Mouse (Mus musculus): Measurements from ENCODE around the gene Icam2. TPM values are rescaled to one million over a fixed set of nuclear protein-coding genes. Genes with fewer than 3 reads are reported as not detected.
"Not testable (repeated sequence)": the region's sequence is repeated elsewhere in the genome, so short reads cannot be mapped to it uniquely, and the experiment has no call there.

Gene Icam2
- polyA plus RNA-seq, 1 experiment from 2014 or later: 15.4 TPM

- no peak for ATAC-seq
- Histone ChIP-seq H3K4me3 (ENCODE audit: low read depth, low read length) (no peak overlapping the region), H3K27me3 (replicated peaks; ENCODE audit: control insufficient read depth, insufficient read depth, low read length) (no peaks in the 10 kb centered on the region), H3K36me3 (ENCODE audit: control insufficient read depth, insufficient read depth) (no peaks in the 10 kb centered on the region), H3K9me3 (ENCODE audit: control insufficient read depth) (no peaks in the 10 kb centered on the region), H3K27ac (ENCODE audit: low read depth, low read length) (no peak overlapping the region), H3K4me2 (replicated peaks; ENCODE audit: low read depth) (no peak overlapping the region), H3K4me1 (replicated peaks; ENCODE audit: control insufficient read depth, insufficient read depth, low read length) (no peaks in the 10 kb centered on the region), H3K9ac (ENCODE audit: low read depth, low read length) (no peak overlapping the region)
- no peak for TF ChIP-seq CTCF (IDR thresholded peaks at IDR 0.05; ENCODE audit: low read depth)
- 70% methylated on average over 6 of the region's 6 CpGs for WGBS
Observed at GRCm38 (mm10) chr11:106349772-106350171, 38.1 kb downstream of the Icam2 start.

DNA sequence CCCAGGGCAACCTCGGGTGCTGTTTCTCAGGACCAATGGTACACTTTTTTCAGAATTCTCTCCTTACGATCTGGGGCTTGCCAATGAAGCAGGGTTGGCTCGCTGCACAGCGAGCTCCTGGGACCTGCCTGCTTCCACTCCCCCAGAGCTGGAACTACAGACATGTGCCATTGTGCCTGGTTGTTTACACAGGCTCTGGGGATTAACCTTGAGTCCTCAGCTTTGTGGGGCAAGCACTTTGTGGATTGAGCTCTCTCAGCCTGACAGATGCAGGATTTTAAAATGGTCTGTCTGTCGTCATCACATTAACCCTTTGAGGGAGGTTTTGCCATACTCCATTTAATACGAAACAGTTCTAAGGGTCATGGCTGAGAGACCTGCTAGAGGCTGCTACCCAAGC lies 43.0 kb downstream of the Icam2 start:
- Histone ChIP-seq H3K9me3 (ENCODE audit: control insufficient read depth) (no peaks in the 10 kb centered on the region), H3K4me1 (replicated peaks; ENCODE audit: control insufficient read depth, insufficient read depth, low read length) (no peaks in the 10 kb centered on the region), H3K27me3 (replicated peaks; ENCODE audit: control insufficient read depth, insufficient read depth, low read length) (no peaks in the 10 kb centered on the region), H3K36me3 (ENCODE audit: control insufficient read depth, insufficient read depth) (no peaks in the 10 kb centered on the region), H3K4me3 (ENCODE audit: low read depth, low read length) (no peak overlapping the region), H3K27ac (ENCODE audit: low read depth, low read length) (no peak overlapping the region), H3K9ac (ENCODE audit: low read depth, low read length) (no peak overlapping the region), H3K4me2 (replicated peaks; ENCODE audit: low read depth) (no peak overlapping the region)
- no peak for TF ChIP-seq CTCF (IDR thresholded peaks at IDR 0.05; ENCODE audit: low read depth)
- WGBS: 22% methylated on average over 6 of the region's 6 CpGs
- no peak for ATAC-seq

- no peak overlapping the region for H3K27ac ChIP-seq (ENCODE audit: low read depth, low read length)
- 82% methylated on average over 9 of the region's 9 CpGs for WGBS
- no peaks in the 10 kb centered on the region for H3K9me3 ChIP-seq (ENCODE audit: control insufficient read depth)
- no peak for ATAC-seq
- H3K4me3 ChIP-seq (ENCODE audit: low read depth, low read length): no peak overlapping the region
- TF ChIP-seq CTCF (IDR thresholded peaks at IDR 0.05; ENCODE audit: low read depth): no peak
- H3K36me3 ChIP-seq (ENCODE audit: control insufficient read depth, insufficient read depth): no peaks in the 10 kb centered on the region
- no peaks in the 10 kb centered on the region for H3K4me1 ChIP-seq (replicated peaks; ENCODE audit: control insufficient read depth, insufficient read depth, low read length)
- no peak overlapping the region for H3K9ac ChIP-seq (ENCODE audit: low read depth, low read length)
- no peak overlapping the region for H3K4me2 ChIP-seq (replicated peaks; ENCODE audit: low read depth)
- no peaks in the 10 kb centered on the region for H3K27me3 ChIP-seq (replicated peaks; ENCODE audit: control insufficient read depth, insufficient read depth, low read length)
Observed at GRCm38 (mm10) chr11:106340990-106341520, 46.8 kb downstream of the Icam2 start.

- not testable (repeated sequence) for H3K9ac ChIP-seq (ENCODE audit: low read depth, low read length); H3K4me2 ChIP-seq (replicated peaks; ENCODE audit: low read depth); H3K27me3 ChIP-seq (replicated peaks; ENCODE audit: control insufficient read depth, insufficient read depth, low read length); H3K9me3 ChIP-seq (ENCODE audit: control insufficient read depth); ATAC-seq; H3K4me3 ChIP-seq (ENCODE audit: low read depth, low read length); H3K36me3 ChIP-seq (ENCODE audit: control insufficient read depth, insufficient read depth); H3K4me1 ChIP-seq (replicated peaks; ENCODE audit: control insufficient read depth, insufficient read depth, low read length); H3K27ac ChIP-seq (ENCODE audit: low read depth, low read length)
- WGBS: 93% methylated on average over 4 of the region's 4 CpGs
Observed at GRCm38 (mm10) chr11:106339323-106339722, 48.6 kb downstream of the Icam2 start.

DNA sequence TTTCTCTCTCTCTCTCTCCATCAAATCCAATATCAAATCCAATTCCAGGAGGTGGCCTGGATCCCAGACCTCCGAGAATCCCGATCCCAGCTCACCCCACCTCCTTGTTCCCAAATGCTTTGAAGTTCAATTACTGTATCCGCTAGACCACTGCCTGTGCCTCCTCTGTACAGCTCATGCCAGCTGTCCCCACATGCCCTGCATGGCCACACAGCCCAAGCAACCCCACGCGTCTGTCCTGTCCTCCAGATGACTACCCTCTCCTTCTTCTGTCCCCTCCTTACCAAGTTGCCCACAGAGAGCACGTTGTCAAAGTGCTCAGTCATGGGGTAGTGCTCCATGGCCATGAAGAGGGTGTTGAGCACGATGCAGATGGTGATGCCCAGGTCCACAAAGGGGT lies 49.0 kb downstream of the Icam2 start:
- WGBS: 78% methylated on average over 7 of the region's 7 CpGs
- Histone ChIP-seq H3K27me3 (replicated peaks; ENCODE audit: control insufficient read depth, insufficient read depth, low read length) (no peaks in the 10 kb centered on the region), H3K27ac (ENCODE audit: low read depth, low read length) (no peak overlapping the region), H3K4me2 (replicated peaks; ENCODE audit: low read depth) (no peak overlapping the region), H3K36me3 (ENCODE audit: control insufficient read depth, insufficient read depth) (no peaks in the 10 kb centered on the region), H3K4me1 (replicated peaks; ENCODE audit: control insufficient read depth, insufficient read depth, low read length) (no peaks in the 10 kb centered on the region), H3K4me3 (ENCODE audit: low read depth, low read length) (no peak overlapping the region), H3K9me3 (ENCODE audit: control insufficient read depth) (no peaks in the 10 kb centered on the region), H3K9ac (ENCODE audit: low read depth, low read length) (no peak overlapping the region)
- no peak for ATAC-seq
- TF ChIP-seq CTCF (IDR thresholded peaks at IDR 0.05; ENCODE audit: low read depth): no peak

DNA sequence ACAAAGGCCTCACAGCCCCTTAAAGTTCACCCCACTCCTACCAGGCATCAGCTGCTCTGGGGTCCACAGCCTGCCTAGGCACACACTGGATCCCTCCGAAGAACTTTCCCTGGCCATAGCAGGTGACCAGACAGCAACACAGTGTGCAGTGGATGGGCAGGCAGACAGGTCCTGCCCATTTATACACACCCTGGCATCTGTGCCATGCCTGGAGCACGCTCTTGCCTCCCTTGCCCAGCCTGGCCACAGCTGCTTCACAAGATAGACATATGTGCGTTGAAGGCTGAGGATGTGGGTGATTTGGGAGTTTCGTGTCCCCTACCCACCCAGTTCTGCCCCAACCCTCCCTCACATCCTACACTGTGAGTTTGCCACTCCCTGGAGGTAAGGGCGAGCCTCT lies 49.8 kb downstream of the Icam2 start:
- no peak overlapping the region for H3K9ac ChIP-seq (ENCODE audit: low read depth, low read length)
- 86% methylated on average over 5 of the region's 5 CpGs for WGBS
- ATAC-seq: no peak
- no peaks in the 10 kb centered on the region for H3K27me3 ChIP-seq (replicated peaks; ENCODE audit: control insufficient read depth, insufficient read depth, low read length)
- no peak overlapping the region for H3K4me3 ChIP-seq (ENCODE audit: low read depth, low read length)
- H3K9me3 ChIP-seq (ENCODE audit: control insufficient read depth): no peaks in the 10 kb centered on the region
- H3K36me3 ChIP-seq (ENCODE audit: control insufficient read depth, insufficient read depth): no peaks in the 10 kb centered on the region
- no peak overlapping the region for H3K4me2 ChIP-seq (replicated peaks; ENCODE audit: low read depth)
- H3K4me1 ChIP-seq (replicated peaks; ENCODE audit: control insufficient read depth, insufficient read depth, low read length): no peaks in the 10 kb centered on the region
- TF ChIP-seq CTCF (IDR thresholded peaks at IDR 0.05; ENCODE audit: low read depth): no peak
- no peak overlapping the region for H3K27ac ChIP-seq (ENCODE audit: low read depth, low read length)

- Histone ChIP-seq H3K9ac (ENCODE audit: low read depth, low read length) (no peak overlapping the region), H3K4me3 (ENCODE audit: low read depth, low read length) (no peak overlapping the region), H3K27me3 (replicated peaks; ENCODE audit: control insufficient read depth, insufficient read depth, low read length) (no peaks in the 10 kb centered on the region), H3K9me3 (ENCODE audit: control insufficient read depth) (no peaks in the 10 kb centered on the region), H3K36me3 (ENCODE audit: control insufficient read depth, insufficient read depth) (no peaks in the 10 kb centered on the region), H3K27ac (ENCODE audit: low read depth, low read length) (no peak overlapping the region), H3K4me1 (replicated peaks; ENCODE audit: control insufficient read depth, insufficient read depth, low read length) (no peaks in the 10 kb centered on the region), H3K4me2 (replicated peaks; ENCODE audit: low read depth) (no peak overlapping the region)
- TF ChIP-seq CTCF (IDR thresholded peaks at IDR 0.05; ENCODE audit: low read depth): no peak
- 4% methylated on average over 2 of the region's 2 CpGs for WGBS
- ATAC-seq: no peak
Observed at GRCm38 (mm10) chr11:106334066-106334465, 53.8 kb downstream of the Icam2 start.
